Mouse (Mus musculus) brain, embryonic 18.5 days (tissue): ENCODE results near the gene Gm1123.

Experiments
- DNase-seq: peaks from one replicate; pipeline ENCODE4 v3.0.0-alpha.2; 2012; ENCODE audit warnings: low read depth, low spot score

Gm1123 gene

GRCm38 (mm10) chr9:99035575-99035974 lies at the start of gene Gm1123:
Gene Gm1123 (minus strand): TSS chr9:99035715.
- no peak for DNase-seq

- DNase-seq = no peak
Observed at GRCm38 (mm10) chr9:99081718-99082117, 46.2 kb upstream of the Gm1123 start.

GRCm38 (mm10) chr9:99081308-99081707 lies 45.8 kb upstream of the Gm1123 start:
- no peak for DNase-seq

GRCm38 (mm10) chr9:99080657-99081056 lies 45.1 kb upstream of the Gm1123 start:
- DNase-seq = no peak

- DNase-seq = no peak
Observed at GRCm38 (mm10) chr9:99074462-99074861, 38.9 kb upstream of the Gm1123 start.

GRCm38 (mm10) chr9:99072538-99072937 lies 37.0 kb upstream of the Gm1123 start:
- DNase-seq = no peak

GRCm38 (mm10) chr9:99065311-99065710 lies 29.8 kb upstream of the Gm1123 start:
- DNase-seq = no peak

- DNase-seq = peak; percentile 56
Observed at GRCm38 (mm10) chr9:99064216-99064615, 28.7 kb upstream of the Gm1123 start.

GRCm38 (mm10) chr9:99062544-99062943 lies 27.0 kb upstream of the Gm1123 start:
- no peak for DNase-seq

GRCm38 (mm10) chr9:99057751-99058150 lies 22.2 kb upstream of the Gm1123 start:
- no peak for DNase-seq

GRCm38 (mm10) chr9:99049760-99050159 lies 14.2 kb upstream of the Gm1123 start:
- no peak for DNase-seq

GRCm38 (mm10) chr9:99048724-99049250 lies 13.3 kb upstream of the Gm1123 start:
- DNase-seq = no peak

- DNase-seq = no peak
Observed at GRCm38 (mm10) chr9:99044761-99045160, 9.2 kb upstream of the Gm1123 start.

GRCm38 (mm10) chr9:99042641-99043040 lies 7.1 kb upstream of the Gm1123 start:
- no peak for DNase-seq

- DNase-seq = no peak
Observed at GRCm38 (mm10) chr9:99041994-99042393, 6.5 kb upstream of the Gm1123 start.

GRCm38 (mm10) chr9:99034111-99034510 lies 1.4 kb downstream of the Gm1123 start:
- no peak for DNase-seq

- no peak for DNase-seq
Observed at GRCm38 (mm10) chr9:99032031-99032430, 3.5 kb downstream of the Gm1123 start.

GRCm38 (mm10) chr9:99021751-99022150 lies 13.8 kb downstream of the Gm1123 start:
- DNase-seq = no peak

- no peak for DNase-seq
Observed at GRCm38 (mm10) chr9:99021166-99021565, 14.3 kb downstream of the Gm1123 start.

- DNase-seq = no peak
Observed at GRCm38 (mm10) chr9:99017679-99018078, 17.8 kb downstream of the Gm1123 start.

GRCm38 (mm10) chr9:99016759-99017158 lies 18.8 kb downstream of the Gm1123 start:
- no peak for DNase-seq

GRCm38 (mm10) chr9:99016301-99016700 lies 19.2 kb downstream of the Gm1123 start:
- no peak for DNase-seq

- no peak for DNase-seq
Observed at GRCm38 (mm10) chr9:99009898-99010199, 25.7 kb downstream of the Gm1123 start.
